Mouse (Mus musculus): ENCODE measurements around the gene Vmp1. TPM values are rescaled to one million over a fixed set of nuclear protein-coding genes. Genes with fewer than 3 reads are reported as not detected.
A peak's percentile ranks its signal among the peaks of the same experiment; 100 is the strongest.

Vmp1 gene
- polyA plus RNA-seq, 1 experiment: 525 TPM

DNA sequence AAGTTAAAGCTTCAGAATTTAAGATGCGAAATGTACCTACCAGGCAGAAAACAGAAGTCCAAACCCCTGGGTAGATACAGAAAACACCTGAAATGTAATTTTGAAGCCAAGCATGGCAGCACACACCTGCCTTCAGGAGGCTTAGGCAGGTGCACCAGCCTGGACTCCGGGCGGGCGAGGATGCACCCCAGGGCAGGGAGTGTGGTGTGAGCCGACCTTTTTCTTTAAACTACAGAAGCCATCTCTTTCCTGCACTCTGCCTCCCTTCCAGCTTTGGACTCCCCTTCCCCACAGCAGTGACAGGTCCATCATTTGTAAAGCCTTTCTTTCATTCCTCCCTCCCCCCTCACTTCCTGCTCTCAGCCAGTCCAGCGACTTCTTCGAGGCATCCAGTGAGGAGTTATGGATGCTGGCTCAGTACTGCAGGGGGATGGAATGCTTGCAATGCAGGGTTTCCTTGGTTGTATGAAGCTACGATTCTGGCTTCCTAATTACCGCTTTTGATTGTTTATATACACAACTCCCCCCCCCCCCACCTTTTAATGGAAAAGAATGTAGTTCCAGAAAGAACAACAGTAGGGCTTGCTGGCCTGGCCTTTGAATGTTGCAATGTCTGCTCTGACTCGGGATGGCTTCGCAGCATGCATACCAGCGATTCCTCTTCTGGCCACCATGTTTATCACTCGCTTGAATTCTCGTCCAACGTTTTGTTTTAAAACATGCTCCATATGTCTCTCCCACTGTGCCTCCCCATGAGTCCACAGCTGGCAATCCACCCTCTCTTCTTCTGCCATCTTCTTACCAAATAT, 112.4 kb downstream of the Vmp1 start:
- no peak; the same call in none of the 2 replicates for TF ChIP-seq POLR2A (IDR thresholded peaks at IDR 0.05; ENCODE audit: low read depth, low read length)
- TF ChIP-seq CTCF (IDR thresholded peaks at IDR 0.05; ENCODE audit: borderline replicate concordance, insufficient read depth, low read length): no peak
- Histone ChIP-seq H3K4me3 (ENCODE audit: insufficient read depth, low read length) (no peak overlapping the region), H3K4me1 (ENCODE audit: control insufficient read depth, insufficient read depth, low read length) (peaks cover 21% of the 10 kb centered on the region), H3K27ac (ENCODE audit: insufficient read depth, low read length) (peak overlapping the region; percentile 100)

DNA sequence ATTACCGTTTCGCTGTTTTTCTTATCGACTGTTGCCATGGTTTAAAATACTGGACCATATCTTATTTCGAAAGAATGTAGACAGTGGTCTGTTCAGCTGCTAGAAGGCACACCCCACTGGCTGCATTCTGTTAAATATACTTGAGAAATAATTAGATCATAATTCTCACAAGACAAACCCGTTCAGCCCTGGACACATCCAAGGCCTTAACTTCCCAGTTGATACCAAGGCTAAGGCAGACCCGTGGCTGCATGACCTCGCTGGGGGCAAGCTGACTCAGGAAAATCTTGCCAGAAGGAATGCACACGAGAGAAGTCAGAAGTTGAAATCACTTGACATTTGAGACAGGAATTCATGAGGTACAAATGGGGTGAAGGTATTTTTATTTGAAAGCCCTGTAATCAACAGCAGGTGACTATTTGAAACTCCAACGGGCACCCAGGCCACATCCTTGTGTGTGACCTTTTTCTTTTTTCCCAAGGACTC, 113.3 kb downstream of the Vmp1 start:
- peak overlapping the region; percentile 100 for H3K27ac ChIP-seq (ENCODE audit: insufficient read depth, low read length)
- TF ChIP-seq CTCF (IDR thresholded peaks at IDR 0.05; ENCODE audit: borderline replicate concordance, insufficient read depth, low read length) (no peak), POLR2A (IDR thresholded peaks at IDR 0.05; ENCODE audit: low read depth, low read length) (peak; percentile 32)
- H3K4me3 ChIP-seq (ENCODE audit: insufficient read depth, low read length): no peak overlapping the region
- H3K4me1 ChIP-seq (ENCODE audit: control insufficient read depth, insufficient read depth, low read length): peaks cover 13% of the 10 kb centered on the region

DNA sequence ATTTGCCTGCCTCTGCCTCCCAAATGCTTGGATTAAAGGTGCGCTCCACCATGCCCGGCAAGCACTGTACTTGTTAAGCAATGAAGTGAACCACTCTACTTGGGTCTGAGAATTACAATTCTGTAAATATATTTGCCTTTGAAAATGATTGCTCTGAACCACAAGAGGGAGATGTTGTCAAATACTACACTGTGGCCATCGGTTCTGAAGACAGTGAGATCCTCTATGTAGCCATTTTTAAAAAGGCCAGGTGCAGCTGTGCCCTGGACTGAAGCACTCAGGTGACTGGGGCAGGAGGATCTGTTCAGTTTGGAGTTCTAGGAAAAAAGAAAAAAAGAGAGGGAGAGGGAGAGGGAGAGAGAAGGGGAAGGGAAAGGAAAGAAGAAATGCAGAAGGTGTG, 115.2 kb downstream of the Vmp1 start:
- peak overlapping the region; percentile 41 for H3K27ac ChIP-seq (ENCODE audit: insufficient read depth, low read length)
- H3K4me1 ChIP-seq (ENCODE audit: control insufficient read depth, insufficient read depth, low read length): peaks cover 13% of the 10 kb centered on the region
- no peak overlapping the region for H3K4me3 ChIP-seq (ENCODE audit: insufficient read depth, low read length)
- TF ChIP-seq CTCF (IDR thresholded peaks at IDR 0.05; ENCODE audit: borderline replicate concordance, insufficient read depth, low read length) (no peak), POLR2A (IDR thresholded peaks at IDR 0.05; ENCODE audit: low read depth, low read length) (no peak)

DNA sequence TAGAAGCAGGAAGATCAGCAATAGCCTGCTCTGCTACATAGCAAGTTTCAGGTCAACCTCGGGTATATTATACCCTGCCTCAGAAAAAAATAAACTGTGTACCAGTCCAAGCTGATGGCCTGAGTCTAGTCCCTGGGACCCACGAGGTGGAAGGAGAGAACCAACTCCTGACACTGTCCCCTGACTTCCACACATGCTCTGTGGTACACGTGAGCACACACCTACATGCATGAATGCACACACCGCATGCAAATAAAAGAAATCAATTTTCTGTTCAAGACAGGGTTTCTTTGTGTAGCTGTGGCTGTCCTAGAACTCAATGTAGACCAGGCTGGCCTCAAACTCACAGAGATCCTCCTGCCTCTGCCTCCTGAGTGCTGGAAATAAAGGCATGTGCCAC, 125.4 kb downstream of the Vmp1 start:
- no peak overlapping the region for H3K4me3 ChIP-seq (ENCODE audit: insufficient read depth, low read length)
- H3K4me1 ChIP-seq (ENCODE audit: control insufficient read depth, insufficient read depth, low read length): no peaks in the 10 kb centered on the region
- TF ChIP-seq POLR2A (IDR thresholded peaks at IDR 0.05; ENCODE audit: low read depth, low read length) (no peak), CTCF (IDR thresholded peaks at IDR 0.05; ENCODE audit: borderline replicate concordance, insufficient read depth, low read length) (no peak)
- no peak overlapping the region for H3K27ac ChIP-seq (ENCODE audit: insufficient read depth, low read length)

DNA sequence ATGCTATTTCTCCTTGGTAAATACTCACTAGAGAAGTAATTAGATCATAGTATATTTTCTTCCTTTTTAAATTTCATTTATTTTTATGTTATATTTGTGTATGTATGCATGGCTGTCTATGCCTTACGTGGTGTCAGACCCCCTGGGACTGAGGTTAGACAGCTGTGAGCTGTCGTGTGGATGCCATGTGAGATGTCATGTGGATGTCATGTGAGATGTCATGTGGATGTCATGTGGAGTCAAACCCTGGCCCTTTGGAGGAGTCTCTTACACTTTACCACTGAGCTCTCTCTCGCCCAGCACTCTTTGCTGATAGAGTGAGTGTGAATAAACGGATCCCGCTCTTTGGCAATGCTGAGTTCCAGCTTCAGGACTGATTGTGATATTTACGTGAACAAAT, 130.1 kb downstream of the Vmp1 start:
- TF ChIP-seq POLR2A (IDR thresholded peaks at IDR 0.05; ENCODE audit: low read depth, low read length) (no peak), CTCF (IDR thresholded peaks at IDR 0.05; ENCODE audit: borderline replicate concordance, insufficient read depth, low read length) (no peak)
- Histone ChIP-seq H3K4me1 (ENCODE audit: control insufficient read depth, insufficient read depth, low read length) (no peaks in the 10 kb centered on the region), H3K4me3 (ENCODE audit: insufficient read depth, low read length) (no peak overlapping the region), H3K27ac (ENCODE audit: insufficient read depth, low read length) (no peak overlapping the region)

DNA sequence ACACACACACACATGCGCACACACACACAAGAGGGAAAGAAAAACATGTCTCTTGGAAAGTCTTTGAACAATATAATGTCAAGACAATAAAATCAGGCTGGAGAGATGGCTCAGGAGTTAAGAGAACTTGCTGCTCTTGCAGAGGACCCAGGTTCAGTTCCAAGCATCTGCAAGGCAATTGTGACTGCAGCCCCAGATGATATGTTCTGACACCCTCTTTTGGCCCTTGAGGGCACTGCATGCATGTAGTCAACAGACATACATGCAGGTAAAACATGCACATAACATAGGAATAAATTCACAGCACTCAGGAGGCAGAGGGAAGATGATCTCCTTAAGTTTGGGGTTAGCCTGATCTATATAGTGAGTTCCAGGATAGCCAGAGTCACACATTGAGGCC, 136.2 kb downstream of the Vmp1 start:
- H3K27ac ChIP-seq (ENCODE audit: insufficient read depth, low read length): no peak overlapping the region
- no peak overlapping the region for H3K4me3 ChIP-seq (ENCODE audit: insufficient read depth, low read length)
- no peak for TF ChIP-seq CTCF (IDR thresholded peaks at IDR 0.05; ENCODE audit: borderline replicate concordance, insufficient read depth, low read length)
- peaks cover 2% of the 10 kb centered on the region for H3K4me1 ChIP-seq (ENCODE audit: control insufficient read depth, insufficient read depth, low read length)

DNA sequence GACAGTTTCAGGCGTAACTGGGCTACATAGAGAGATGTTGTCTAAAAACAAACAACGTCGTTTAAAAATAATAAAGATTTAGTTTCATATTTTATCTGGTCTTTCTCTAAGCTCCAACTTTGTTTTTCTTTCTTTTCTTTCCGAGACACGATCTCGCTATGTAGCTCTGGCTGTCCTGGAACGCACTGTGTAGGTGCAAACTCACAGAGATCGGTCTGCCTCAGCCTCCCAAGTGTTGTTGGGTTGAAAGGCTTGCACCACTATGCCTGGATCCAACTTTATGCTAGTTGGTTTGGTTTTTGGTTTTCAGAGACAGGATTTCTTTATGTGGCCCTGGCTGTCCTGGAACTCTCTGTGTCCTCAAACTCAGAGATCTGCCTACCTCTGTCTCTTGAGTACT, 138.1 kb downstream of the Vmp1 start:
- Histone ChIP-seq H3K27ac (ENCODE audit: insufficient read depth, low read length) (peak overlapping the region; percentile 74; the same call in 1 of the 2 replicates), H3K4me3 (ENCODE audit: insufficient read depth, low read length) (peak overlapping the region; percentile 54), H3K4me1 (ENCODE audit: control insufficient read depth, insufficient read depth, low read length) (peaks cover 5% of the 10 kb centered on the region)
- TF ChIP-seq CTCF (IDR thresholded peaks at IDR 0.05; ENCODE audit: borderline replicate concordance, insufficient read depth, low read length) (no peak), POLR2A (IDR thresholded peaks at IDR 0.05; ENCODE audit: low read depth, low read length) (no peak)

DNA sequence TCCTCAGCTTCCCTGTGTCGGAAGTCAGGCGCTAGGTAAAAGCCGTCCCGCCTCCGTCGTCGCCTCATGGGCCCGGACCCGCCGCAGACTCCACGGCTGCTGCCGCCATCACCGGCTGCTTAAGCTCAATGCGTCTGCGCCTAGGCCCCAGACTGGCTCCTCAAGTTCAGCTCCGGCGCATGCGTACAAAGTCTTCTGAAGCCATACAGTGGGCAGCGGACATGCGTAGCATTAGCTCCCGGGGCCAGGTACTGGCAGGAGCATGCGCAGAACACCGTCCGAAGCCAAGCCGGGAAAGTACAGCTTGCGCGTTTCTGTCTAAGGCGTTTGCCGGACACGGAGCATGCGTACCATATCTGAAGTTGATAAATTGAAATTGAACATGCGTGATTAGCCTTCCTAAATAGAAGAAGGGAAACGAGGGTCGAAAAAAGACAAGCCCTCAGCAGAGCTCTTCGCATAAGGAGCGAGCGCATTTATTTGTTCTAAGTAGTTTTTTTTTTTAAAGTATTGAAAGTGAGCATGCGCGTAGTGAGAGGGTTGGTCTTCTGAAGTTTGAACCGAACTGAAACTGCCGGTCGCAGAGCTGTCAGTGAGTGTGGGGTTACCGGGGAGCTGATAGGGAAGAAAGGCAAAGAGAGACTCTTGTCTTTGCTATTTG, 138.9 kb downstream of the Vmp1 start, which contains the start of the genes Rps6kb1 and Tubd1:
Gene Rps6kb1 (minus strand): TSS at position 167 of the 661 bp plus-strand sequence.
Gene Tubd1 (plus strand): TSS at position 353 of the 661 bp plus-strand sequence.
- peak within 1 kb of the TSS; percentile 85 for H3K4me3 ChIP-seq (ENCODE audit: insufficient read depth, low read length)
- H3K4me1 ChIP-seq (ENCODE audit: control insufficient read depth, insufficient read depth, low read length): peaks cover 5% of the 10 kb centered on the region
- peak within 1 kb of the TSS; percentile 74 for H3K27ac ChIP-seq (ENCODE audit: insufficient read depth, low read length)
- TF ChIP-seq CTCF (IDR thresholded peaks at IDR 0.05; ENCODE audit: borderline replicate concordance, insufficient read depth, low read length) (no peak), POLR2A (IDR thresholded peaks at IDR 0.05; ENCODE audit: low read depth, low read length) (peak; percentile 96)

DNA sequence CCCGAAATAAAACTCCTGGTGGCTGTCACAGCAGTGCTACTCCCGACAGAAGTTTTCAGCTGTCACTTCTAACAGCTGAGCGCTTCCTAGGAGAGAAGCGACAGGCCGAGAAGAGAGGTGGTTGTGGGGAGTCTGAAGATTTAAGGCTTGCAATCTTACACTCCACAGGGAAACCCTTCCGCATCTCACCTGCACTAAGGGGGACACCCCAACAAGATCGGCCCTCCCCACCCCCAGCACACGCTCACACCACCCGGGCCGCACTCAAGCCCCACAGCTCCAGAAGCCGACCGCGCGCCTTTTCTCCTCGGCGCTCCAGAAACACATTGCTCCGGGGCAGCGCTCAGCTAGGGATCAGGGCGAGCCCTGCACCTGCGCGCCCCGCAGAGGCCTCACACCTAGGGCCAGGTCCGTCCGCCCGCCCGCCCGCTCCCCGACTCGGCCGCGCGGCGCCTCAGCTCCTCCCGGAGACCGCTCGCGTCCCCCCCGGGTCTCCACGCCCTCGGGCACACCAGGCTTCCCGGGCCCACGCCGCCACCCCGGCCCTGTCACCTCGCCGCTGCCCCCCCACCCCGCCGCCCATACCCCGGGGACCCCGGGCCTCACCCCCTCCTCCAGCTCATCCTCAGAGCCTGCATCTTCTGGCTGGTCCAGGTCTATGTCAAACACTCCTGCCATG, 139.5 kb downstream of the Vmp1 start:
- TF ChIP-seq CTCF (IDR thresholded peaks at IDR 0.05; ENCODE audit: borderline replicate concordance, insufficient read depth, low read length) (no peak), POLR2A (IDR thresholded peaks at IDR 0.05; ENCODE audit: low read depth, low read length) (no peak)
- Histone ChIP-seq H3K4me3 (ENCODE audit: insufficient read depth, low read length) (peak overlapping the region; percentile 85), H3K27ac (ENCODE audit: insufficient read depth, low read length) (no peak overlapping the region), H3K4me1 (ENCODE audit: control insufficient read depth, insufficient read depth, low read length) (peaks cover 5% of the 10 kb centered on the region)
